Mouse (Mus musculus) kidney, adult 9 months (tissue): ENCODE results near the gene Uri1.

Experiments used
- DNase-seq: peaks from one replicate; pipeline ENCODE4 v3.0.0; 2022

Uri1 gene

DNA sequence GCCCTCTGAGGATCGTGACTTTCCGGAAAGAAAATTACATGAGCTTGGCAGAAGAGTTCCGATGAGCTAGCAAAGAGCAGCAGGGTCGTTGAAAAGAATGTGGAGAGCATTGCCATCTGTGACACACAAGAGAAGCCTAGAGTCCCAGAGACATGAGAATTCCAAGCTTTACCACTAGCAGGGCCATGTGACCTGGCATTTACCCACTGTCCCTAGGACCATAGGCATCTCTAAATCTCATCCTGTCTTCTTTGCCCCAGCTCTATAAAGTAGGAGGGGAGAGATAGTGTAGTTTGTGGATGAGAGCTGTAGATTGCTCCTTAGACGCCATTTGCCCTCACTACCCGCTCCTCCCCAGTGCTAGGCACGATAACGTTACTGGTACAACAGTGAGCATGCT, at the start of gene Uri1:
Gene Uri1 (minus strand): TSS at position 101 of the 400 bp plus-strand sequence.
- DNase-seq: no peak

DNA sequence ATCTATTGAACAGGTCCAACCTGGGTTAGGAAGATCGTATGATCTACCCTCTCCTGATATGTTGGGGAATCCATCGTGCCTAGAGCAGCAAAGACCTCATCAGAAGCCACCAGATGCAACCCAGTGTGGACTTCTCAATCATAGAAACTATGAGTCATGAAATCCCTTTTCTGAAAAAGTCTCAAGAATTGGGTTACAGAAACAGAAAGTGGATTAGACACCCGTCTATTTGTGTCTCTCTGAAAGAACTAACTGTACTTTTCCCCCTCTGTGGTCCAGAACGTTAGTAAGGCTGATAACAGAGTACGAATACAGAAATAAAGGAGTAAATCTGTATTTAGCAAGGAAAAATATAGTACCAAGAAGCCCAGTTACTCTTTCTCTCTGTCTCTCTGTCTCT, 47.7 kb upstream of the Uri1 start:
- no peak for DNase-seq

DNA sequence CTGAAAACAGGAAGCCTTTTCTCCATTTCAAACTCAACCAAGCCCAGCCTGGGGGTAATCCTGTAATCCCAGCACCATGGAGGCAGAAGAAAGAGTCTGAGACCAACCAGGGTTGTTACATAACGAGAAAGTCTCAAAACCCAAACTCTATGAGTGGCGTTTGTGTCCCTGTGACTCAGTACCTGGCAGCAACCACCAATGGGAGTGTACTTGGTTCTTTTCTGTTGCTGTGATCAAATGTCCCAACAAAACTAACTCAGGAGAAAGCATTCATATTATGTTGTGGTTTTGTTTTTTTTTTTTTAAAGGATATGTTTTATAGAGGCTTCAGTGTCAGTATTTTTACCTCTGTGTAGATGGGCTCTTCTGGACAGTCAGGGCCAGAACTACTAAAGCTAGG, 47.3 kb upstream of the Uri1 start:
- no peak for DNase-seq

DNA sequence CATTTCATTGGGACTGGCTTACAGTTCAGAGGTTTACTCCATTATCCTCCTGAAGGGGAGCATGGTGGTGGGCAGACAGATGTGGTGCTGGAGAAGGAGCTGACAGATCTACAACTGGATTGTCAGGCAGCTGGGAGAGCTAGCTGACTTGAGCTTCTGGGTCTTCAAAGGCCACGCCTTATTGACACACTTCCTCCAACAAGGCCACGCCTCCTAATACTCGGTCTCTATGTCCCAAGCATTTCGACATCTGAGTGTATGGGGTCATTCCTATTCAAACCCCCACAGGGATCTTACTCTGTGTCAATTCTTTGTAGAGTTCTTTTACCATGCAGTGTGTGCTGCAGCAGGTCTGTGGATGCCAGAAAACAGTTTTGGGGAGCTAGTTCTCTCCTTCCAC, 41.1 kb upstream of the Uri1 start:
- DNase-seq: no peak

DNA sequence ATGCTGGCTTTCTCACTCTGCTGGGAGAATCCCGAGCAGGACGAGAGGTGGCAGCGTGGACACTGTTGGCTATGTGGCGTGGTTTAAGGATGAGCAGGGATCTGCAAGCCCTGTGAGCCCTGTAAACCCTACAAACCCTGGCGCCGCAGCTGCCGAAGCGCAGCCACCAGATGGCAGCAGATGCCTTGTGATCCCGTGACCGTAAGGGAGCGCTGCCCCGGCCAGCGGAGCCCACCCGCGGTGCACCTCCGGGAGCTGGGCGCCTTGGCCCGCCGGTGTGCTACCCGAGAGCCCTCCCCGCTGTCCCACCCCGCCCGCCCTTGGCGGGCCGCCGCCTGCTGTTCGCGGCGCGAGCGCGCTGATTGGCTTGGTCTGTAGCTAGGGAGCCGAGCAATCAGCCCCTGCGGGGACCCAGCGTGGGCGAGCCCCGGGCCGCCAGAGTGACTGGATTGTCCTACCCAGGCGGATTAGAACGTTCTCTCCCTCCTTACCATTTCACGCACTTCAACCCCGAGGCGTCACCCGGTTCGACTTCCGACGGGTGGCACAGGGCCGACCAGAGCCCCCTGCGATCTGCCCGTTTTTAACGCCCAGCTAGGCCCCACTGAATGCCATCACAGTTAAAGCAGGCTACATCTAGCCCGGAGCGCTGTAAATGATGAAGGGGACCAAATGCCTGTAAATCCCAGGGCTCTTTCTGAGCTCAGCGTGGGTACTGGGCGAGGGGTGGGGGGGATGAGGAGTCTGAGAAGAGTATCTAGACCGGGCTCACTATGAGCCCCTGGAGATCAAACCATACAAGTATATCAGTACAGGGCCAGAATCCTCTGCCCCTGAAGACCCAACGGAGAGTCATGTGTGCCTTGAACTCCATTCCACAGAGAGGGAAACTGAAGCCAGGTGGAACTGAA, 38.0 kb upstream of the Uri1 start:
- peak; percentile 87 for DNase-seq

DNA sequence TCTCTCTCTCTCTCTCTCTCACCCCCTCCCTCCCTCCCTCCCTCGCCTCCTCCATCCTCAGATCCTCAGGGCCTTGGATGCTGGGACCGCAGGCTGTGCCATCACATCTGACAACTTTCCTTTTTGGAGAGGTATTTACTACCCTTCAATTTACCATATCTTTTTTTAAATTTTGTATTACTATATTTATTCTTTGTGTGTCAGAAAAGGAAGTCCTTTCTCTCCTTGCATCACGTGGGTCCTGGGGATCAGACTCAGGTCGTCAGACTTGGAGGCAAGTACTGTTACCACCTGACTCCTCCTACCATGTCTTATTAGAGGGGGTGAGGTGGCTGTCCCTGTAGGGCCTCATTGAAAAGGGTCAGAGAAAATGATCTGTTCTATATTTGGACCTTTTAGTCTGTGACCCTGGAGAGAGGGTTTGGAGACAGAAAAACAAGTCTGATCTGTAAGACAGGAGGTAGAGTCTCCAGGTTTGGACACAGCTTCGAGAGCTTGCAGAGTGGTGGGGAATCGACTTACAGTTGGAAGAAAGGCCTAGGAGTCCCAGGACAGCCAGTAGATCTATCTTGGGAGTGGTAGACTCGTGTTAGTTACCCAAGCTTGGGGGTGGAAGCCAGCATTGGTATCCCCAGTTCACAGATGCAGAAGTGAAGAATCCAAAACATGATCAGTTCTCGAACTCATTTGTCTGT, 36.4 kb upstream of the Uri1 start:
- DNase-seq: no peak

DNA sequence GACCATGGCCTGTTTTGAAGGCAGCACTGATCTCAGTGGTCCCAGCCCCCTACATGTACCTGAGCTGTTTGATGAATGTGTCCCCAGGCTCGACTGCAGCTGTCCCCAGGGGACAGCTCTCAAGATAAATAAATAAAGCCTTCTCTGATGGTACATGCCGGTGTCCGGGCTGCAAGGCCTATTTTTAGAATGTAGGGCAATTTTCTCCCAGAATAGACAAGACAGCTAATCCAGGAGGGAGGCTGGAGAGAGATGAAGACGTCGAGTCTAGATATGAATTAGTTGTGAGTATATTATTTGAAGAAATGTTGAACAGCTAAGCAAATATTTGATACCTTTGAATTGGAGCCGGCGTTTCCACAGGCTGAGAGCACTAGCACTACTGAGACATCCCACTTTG, 35.7 kb upstream of the Uri1 start:
- no peak for DNase-seq

DNA sequence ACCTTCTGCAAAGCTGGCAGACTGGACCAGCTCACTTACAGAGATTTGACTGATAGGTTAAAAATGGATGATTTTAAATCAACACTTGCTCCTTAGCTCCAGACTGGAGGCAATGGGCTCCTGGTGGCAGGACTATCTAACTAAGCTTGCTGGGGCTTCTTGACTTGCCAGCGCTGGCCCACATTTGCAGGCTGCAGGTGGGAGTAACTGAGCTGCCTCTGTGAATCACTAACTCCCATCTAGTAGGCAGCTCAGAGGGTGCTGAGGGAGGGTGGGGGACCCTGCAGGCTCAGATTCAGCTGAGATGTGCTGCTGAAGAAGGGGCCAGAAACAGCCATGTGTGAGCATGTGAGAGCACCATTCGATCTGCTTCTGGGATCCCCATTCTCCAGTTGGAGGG, 32.6 kb upstream of the Uri1 start:
- no peak for DNase-seq

DNA sequence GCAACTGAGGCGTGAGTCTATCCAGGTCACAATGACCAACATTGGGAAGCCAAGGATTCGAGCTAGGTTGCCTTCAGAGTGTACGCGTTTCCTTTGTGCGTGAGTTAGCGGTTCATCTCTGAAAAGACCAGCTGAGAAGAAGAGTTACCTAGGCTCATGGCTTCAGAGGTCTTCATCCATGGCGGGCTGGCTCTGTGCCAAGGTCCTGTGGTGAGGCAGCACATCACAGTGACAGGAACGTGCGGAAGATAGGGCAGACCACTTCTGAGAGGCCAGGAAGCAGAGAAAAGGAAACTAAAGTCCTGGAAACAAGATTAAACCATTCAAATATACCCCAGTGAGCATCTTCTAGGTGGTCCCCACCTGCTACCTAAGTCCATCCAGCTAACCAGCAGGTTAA, 30.9 kb upstream of the Uri1 start:
- no peak for DNase-seq

DNA sequence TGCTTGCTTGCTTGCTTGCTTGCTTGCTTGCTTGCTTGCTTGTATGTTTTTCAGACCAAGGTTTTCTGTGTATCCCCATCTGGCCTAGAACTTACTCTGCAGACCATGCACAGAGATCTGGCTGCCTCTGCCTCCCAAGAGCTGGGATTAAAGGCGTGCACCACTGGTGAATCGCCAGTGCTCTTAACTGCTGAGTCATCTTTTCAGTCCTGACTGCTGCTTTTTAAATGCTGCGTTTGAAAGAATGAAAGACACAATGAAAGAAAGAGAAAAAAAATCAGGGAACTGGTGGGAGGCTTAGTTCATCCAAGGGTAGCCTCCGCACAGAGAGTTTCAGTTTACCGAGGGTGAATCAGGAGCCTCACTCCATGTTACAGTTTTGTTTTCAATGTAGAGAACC, 23.9 kb upstream of the Uri1 start:
- no peak for DNase-seq

DNA sequence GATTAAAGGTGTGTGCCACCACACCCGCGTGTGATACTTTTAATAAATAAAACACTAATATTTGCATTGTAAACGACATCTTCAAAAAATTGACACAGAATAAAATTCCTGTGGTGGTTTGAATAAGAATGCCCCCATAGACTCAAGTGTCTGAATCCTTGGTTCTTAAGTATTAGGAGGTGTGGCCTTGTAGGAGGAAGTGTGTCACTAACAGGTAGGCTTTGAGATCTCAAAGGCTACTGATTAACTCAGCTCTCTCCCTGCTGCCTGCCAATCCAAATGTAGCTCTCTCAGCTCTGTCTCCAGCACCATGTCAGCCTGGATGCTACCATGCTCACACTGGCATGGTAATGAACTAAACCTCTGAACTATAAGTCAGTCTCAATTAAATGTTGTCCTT, 17.9 kb upstream of the Uri1 start:
- DNase-seq: no peak

DNA sequence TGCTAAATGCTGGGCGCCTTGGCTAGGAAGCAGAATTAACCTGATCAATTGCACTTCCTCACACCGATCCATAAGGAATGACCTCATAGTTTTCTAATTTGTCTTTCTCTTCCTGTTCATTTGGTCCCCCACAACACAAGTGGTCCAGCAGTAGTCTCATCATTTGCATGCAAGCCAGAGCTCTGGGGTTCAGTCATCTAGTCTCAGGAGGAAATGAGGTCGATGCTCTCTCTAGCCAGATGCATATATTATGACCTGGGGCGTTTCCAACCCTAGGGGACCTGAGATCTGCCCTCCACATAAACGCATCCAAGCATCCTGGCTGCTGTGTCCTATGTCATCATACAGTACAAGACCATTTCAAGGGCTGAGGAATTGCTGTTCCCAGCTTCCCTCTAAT, 14.2 kb upstream of the Uri1 start:
- DNase-seq: no peak

DNA sequence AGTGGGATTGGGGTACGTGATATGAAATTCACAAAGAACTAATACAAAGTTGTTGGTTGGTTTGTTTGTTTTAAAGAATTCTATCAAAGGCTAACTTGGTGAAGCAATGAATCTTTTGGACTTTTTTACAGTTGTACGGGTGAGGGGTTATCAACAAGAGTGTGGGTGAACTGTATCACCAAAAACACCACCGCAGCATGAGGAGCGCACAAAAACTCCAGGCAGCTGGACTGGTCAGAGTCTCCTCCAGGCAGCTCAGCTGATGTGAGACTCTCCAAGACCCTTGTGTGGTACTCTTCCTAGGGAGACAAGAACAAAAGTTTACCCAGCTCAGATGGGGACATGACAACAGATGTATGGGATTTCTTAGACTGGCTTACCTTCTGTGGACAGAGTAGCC, 7.8 kb upstream of the Uri1 start:
- no peak for DNase-seq

DNA sequence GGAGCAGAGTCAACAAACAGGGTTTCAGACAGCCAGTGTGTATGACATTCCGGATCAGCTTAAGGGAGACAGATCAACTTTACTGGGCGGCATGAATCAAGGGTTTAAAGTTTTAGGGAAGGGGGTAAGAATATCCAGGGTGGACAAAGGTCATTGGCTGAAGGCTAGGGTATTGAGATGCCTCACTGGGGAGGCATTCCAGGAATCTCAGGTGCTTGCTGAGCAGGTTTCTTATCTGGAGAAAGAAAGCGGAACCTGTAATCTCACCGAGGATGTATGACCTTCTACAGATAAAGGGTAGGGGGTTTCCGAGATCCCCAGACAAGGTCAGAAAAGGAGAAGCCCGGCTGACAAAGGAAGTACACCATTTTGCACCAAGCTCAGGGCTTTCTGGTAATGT, 7.3 kb upstream of the Uri1 start:
- no peak for DNase-seq

DNA sequence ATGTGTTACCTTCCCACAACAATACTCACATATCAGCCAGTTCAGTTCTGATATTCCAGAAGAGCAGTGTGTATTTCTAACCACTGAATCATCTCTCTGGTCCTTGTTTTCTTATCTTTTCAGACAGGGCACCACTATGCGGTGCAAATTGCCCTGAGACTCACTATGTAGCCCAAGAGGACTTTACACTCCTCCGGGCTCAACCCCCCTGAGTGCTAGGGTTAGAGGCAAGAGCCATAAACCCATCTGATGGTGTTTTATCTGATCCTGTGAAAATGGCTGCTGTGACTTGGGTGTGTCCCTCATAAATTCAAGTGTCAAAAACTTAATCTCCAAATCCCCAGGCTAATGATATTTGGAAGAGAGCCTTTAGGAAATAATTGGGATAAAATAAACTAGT, 6.6 kb upstream of the Uri1 start:
- no peak for DNase-seq

DNA sequence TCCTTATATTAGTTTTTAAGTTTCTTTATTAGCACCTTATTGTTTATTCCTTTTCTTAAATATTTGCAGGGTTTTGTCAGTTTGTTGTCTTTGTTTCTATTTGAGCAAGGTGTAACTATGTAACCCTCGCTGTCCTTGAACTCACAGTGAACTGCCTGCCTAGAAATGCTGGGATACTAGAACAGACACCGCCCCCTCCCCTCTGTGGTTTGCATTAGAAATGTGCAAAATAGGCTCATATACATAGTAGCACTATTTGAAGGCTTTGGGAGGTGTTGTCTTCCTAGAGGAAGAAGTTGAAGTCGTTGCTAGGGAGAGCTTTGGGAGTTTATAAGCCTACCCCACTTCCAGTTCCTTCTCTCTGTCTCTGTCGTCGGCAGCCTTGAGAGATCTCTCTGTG, 5.7 kb upstream of the Uri1 start:
- no peak for DNase-seq

DNA sequence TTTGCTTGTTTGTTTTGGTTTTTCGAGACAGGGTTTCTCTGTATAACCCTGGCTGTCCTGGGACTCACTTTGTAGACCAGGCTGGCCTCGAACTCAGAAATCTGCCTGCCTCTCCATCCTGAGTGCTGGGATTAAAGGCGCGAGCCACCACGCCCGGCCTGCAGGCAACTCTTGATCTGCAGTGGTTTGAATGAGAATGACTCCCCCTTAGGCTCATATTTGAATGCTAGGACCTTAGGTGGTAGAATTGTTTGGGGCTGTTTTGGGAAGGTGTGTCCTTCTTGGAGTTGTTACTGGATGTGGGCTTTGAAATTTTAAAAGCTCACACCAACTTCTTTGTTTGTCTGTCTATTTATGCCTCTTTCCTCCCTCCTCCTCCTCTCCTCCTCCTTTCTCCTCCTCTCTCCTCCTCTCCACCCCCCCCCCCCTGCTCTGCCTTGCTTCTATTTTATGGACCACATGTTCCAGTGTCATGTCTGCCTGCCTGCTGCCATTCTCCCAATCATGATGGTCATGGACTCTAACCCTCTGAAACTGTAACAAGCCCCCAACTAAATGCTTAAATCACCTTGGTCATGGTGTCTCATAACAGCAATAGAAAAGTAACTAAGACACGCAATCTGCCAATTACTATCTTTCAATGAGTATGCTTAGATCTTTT, 4.7 kb upstream of the Uri1 start:
- DNase-seq: no peak

DNA sequence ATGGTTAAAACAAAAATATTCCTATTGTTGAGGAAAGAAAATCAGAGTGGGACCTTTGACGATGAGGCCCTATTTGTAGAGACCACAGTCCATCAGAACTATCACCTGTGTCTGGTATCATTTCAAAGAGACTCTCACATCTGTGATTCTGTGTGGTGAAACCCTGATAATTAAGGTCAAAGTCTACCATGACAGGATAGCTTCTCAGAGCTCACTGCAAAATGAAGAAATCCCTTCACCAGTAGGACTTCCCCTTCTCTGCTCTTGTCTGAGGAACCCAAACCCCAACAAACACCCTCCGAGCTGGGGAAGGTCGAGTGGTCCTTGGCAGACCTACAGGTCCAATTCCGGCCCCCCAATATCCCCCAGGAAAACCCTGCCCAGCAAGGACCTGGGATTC, 1.5 kb upstream of the Uri1 start:
- no peak for DNase-seq

DNA sequence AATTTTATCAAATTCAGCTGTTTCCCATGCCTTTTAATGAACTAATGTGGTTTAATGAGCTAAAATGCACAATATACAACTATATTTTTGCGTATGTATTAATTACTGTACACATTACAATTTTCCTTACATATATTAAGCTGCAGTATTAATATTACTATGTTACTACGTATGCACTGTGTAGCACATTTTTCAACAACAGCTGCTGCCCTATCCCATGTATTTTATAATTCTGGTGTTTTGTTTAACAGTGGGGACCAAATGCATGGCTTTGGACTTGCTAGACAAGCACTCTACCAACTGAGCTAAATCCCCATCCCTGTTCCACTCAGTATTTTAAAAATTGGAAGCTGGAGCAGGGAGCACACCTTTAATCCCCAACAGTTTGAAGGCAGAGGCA, 3.6 kb downstream of the Uri1 start:
- no peak for DNase-seq

DNA sequence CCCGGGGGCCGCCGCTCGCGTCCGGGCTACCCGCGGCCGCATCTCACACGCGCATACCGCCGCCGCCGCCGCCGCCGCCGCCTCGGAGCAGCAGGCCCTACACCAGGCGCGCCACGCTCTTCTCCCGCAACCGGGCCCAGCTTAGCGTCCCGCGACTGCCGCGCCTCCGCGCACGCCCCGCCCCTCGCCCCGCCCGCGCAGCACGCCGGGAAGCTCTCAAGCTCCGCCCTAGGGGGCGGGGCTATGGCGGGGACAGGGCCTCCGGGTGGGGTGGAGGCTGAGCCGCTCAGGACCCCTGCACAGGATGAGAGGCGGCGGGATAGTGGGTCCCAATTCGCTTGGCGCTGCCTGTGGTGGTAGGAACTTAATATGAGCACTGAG, 4.0 kb downstream of the Uri1 start:
- peak; percentile 85 for DNase-seq

DNA sequence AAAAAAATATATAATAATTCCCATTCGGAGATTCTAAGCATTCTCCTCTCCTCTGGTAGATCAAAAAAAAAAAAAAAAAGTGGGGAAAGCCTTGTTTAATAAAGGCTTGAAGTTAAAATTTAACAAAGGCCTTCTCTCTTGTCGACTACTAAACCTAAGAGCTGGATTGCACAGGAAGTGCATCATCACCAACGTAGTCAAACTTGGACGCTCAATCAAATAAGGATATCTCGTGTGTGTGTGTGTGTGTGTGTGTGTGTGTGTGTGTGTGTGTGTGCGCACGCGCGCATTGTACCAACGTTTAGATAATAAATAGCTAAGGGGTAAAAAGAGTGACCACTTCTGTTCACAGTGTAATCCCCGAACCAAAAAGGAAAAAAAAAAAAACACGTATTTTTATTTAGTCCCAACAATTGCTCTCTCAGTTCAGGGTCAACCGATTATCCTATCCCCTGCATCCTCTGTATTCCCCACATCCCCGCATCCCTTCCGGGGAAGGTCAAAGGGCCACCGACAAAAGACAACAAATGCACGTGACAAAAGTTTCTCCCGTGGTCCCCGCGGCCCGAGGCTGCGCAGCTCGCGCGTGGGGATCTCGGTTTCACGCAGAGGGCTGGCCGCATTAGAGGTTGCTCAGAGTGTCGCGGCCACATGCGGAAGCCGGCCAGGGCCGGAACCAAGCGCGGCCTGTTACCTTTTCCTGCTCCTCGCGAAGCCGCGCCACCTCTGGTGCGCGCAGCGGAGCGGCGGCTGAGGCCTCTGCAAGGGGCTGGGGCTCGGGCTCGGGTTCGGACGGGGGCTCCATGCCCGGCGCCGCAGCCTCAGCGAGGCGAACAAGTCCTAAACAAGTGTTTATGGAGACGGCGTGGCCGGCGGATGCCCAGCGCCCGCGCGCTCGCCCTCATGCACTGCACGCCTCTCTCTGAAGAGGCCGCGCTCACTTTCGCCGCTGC, 4.7 kb downstream of the Uri1 start:
- peak; percentile 79 for DNase-seq

DNA sequence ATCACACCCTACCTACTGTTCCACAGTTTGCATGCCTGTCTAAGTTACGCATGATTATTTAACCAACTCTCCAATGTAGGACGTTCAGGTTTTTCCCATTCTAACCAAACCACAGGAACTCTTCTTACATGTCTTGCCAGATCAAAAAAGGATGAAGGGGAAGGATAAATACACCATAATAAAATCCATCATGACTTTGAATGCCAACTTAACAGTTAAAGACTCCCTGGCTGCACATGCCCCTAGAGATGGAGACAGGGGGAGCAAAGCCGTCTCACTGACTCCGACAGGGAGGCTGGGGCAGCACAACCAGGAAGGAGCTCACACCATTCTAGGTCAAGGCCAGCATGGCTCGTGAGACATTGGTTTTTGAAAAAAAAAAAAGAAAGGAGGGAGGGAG, 8.0 kb downstream of the Uri1 start:
- DNase-seq: no peak

DNA sequence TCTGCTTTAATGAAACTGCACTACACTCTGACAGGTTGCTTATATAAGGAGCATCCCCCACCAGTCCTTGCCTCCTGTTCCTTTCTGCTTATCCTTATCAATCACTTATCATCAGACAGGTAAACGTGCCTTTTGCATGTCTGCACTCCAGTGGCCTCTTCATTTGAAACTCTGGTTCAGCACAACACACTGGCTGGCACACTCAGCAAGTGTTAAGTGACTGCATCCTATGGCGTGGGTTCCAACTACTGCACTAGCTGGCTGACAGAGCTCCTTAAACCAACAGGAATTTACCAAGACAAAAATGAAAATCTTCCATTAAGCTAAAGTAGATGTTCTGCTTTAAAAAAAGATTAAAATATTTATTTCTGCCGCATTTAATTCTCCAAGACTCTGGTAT, 9.4 kb downstream of the Uri1 start:
- no peak for DNase-seq
